Mouse (Mus musculus): ENCODE data around the gene Hmx3. TPM values are rescaled to one million over a fixed set of nuclear protein-coding genes. Genes with fewer than 3 reads are reported as not detected.

Hmx3 gene
- polyA plus RNA-seq (2012; ENCODE audit: insufficient read depth, low replicate concordance), result not detected in 2 replicates

DNA sequence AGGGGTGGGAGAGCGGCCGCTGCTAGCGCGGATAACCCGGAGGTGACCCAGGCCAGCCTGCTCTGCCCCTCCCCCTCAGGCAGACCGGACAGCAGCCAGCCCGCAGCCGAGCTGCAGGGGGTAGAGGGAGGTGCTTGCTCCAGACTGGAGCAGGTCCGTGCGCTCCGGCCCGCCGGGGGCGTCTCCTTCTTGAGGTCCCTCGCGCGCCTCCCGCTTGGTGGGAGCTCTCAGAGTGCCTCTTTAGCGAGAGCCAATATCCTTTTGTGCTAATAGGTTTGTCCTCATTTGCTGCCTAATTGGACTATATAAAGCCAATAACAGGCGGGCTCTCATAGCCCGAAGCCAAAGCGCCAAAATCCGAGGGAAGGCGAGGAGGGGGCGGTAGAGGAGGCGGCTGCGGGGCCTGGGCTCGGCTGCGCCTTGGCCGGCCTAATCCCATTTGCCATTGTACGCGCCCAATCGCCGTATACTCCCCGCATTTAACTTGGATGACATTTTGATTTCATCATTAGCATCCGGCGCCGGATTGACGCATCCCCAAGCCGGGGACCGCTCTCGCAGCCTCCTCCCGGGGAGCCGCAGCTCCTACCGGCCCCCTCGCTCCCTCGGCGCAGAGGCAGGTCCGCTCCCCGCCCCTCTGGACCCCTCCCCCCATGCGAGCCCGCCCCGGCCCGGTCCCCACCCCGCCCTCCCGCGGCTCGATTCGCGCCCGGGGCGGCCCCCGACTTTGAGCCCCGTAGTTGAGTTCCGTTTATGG is at the start of gene Hmx3:
Gene Hmx3, plus strand, starts transcription at position 753 of the 757 bp plus-strand sequence.
- peaks cover 94% of the 10 kb centered on the region for H3K27me3 ChIP-seq (replicated peaks)
- H3K9me3 ChIP-seq, result no peaks in the 10 kb centered on the region
- H3K4me3 ChIP-seq (replicated peaks), result peak within 1 kb of the TSS; percentile 80
- peaks cover 32% of the 10 kb centered on the region for H3K4me1 ChIP-seq
- TF ChIP-seq FLI1 (IDR thresholded peaks at IDR 0.05; ENCODE audit: low read length), result no peak
- H3K36me3 ChIP-seq (replicated peaks; ENCODE audit: low read length), result no peaks in the 10 kb centered on the region

DNA sequence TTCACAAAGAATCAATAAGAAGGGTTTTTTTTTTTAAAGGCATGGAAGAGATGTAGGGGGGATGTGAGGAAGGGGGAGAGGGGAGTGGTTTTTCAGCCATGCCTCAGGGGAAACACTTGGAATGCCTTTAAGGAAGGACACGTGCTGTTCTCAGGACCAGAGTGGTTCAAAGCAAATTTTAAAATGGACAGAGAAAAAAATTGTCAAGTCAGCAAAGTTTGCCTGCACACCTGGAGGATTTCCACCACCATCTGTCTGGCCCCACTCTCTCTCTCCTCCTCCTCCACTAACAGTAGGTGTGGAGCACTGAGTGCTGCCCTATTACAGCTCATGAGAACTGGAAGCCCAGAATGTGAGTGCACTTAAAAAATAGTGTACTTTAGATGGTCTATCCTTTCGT is 38.9 kb upstream of the Hmx3 start:
- H3K36me3 ChIP-seq (replicated peaks; ENCODE audit: low read length), result no peaks in the 10 kb centered on the region
- no peaks in the 10 kb centered on the region for H3K4me1 ChIP-seq
- no peaks in the 10 kb centered on the region for H3K9me3 ChIP-seq
- peaks cover 10% of the 10 kb centered on the region for H3K27me3 ChIP-seq (replicated peaks)
- H3K4me3 ChIP-seq (replicated peaks), result no peak overlapping the region
- TF ChIP-seq GATA1 (IDR thresholded peaks at IDR 0.05; ENCODE audit: borderline replicate concordance, low read length) (no peak), FLI1 (IDR thresholded peaks at IDR 0.05; ENCODE audit: low read length) (no peak)

DNA sequence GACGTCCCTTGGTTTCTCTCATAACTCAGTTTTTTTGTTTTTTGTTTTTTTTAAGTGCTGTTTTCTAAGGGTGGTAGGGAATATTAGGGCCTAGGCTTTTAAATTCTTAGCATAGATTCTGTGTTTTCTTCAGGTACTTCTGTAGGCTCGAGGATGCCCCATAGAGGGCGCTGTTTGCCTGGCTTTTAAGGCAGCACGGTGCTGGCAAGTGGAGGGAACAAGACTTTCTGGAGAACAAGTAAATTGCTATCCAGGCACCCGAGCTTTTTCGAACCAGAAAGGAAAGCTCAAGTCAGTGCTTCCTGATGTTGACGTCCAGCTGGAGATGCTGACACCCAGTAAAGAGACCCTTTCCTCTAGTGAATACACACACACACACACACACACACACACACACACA is 2.7 kb upstream of the Hmx3 start:
- Histone ChIP-seq H3K4me1 (peaks cover 32% of the 10 kb centered on the region), H3K27me3 (replicated peaks) (peaks cover 86% of the 10 kb centered on the region), H3K9me3 (no peaks in the 10 kb centered on the region), H3K36me3 (replicated peaks; ENCODE audit: low read length) (no peaks in the 10 kb centered on the region), H3K4me3 (replicated peaks) (no peak overlapping the region)
- no peak for TF ChIP-seq GATA1 (IDR thresholded peaks at IDR 0.05; ENCODE audit: borderline replicate concordance, low read length)
- TF ChIP-seq FLI1 (IDR thresholded peaks at IDR 0.05; ENCODE audit: low read length), result no peak

DNA sequence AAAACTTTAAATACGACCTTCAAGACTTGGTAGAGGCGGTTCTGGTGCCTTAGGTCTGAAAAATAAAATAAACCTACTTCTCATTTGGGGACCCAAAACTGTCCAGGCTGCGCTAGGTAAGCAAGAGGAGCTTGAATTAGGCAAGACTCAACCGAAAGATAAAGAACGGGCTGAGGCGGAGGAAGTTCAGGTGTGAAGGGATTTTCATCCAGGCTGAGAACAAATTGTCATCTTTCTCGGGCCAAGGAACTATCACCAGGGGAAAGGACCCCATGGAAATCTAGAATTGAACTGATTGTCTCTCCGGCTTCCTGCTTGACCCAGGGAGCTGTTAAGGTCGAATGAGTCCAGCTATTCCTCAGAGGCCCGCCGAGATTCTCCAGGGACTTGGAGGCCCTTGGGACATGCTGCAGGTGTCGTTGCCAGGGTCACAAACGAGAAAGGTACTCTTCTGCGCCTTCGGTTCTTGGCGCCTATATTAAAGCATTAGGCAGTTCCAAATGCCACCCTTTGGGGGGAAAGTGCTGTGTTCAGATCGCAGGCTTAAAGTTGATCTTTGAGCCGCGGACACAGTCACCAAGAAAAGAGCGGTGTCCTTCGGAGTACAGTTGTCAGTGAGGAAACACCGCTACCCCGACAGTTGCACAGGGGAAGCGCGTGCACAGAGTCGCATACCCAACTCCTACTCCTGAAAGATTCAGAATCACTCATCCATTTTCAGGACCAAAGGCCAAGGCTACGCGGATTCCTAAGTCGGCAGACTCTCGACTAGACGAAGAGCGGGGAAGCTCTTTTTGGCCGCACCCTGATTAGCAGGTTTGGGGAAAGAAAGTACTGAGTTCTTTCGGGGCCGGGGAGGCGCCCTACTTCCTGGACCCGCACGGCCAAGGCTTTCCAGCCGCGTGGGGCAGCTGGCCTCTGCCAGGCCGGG is 1.2 kb upstream of the Hmx3 start:
- Histone ChIP-seq H3K4me1 (peaks cover 32% of the 10 kb centered on the region), H3K4me3 (replicated peaks) (peak overlapping the region; percentile 42), H3K36me3 (replicated peaks; ENCODE audit: low read length) (no peaks in the 10 kb centered on the region), H3K27me3 (replicated peaks) (peaks cover 94% of the 10 kb centered on the region), H3K9me3 (no peaks in the 10 kb centered on the region)
- TF ChIP-seq FLI1 (IDR thresholded peaks at IDR 0.05; ENCODE audit: low read length), result no peak
- no peak for TF ChIP-seq GATA1 (IDR thresholded peaks at IDR 0.05; ENCODE audit: borderline replicate concordance, low read length)

DNA sequence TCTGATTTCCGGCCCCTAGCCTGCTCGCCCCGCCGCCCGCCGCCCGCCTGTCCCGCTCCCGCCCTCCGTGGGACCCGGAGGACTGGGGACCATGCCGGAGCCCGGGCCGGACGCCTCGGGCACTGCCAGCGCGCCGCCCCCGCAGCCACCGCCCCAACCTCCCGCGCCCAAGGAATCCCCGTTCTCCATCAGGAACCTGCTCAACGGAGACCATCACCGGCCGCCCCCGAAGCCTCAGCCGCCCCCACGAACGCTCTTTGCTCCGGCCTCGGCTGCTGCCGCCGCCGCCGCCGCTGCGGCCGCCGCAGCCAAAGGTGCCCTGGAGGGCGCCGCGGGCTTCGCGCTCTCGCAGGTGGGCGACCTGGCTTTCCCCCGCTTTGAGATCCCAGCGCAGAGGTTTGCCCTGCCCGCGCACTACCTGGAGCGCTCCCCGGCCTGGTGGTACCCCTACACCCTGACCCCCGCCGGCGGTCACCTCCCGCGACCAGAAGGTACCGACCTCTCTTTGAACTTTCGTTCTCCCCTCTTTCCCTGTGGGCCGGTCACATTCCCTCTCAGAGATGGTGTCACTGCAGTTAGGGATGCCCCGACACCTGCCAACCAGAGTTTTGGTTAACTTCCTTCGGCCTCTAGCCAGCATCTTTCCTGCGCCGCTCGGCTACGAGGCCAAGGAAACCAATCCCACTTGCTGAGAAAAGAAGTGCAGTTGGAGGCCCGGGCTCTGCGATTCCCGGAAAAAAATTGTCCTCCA is 380 bp downstream of the Hmx3 start:
- Histone ChIP-seq H3K9me3 (no peaks in the 10 kb centered on the region), H3K4me3 (replicated peaks) (peak overlapping the region; percentile 75), H3K4me1 (peaks cover 32% of the 10 kb centered on the region), H3K36me3 (replicated peaks; ENCODE audit: low read length) (no peaks in the 10 kb centered on the region), H3K27me3 (replicated peaks) (peaks cover 95% of the 10 kb centered on the region)
- no peak for TF ChIP-seq GATA1 (IDR thresholded peaks at IDR 0.05; ENCODE audit: borderline replicate concordance, low read length)
- TF ChIP-seq FLI1 (IDR thresholded peaks at IDR 0.05; ENCODE audit: low read length), result no peak

DNA sequence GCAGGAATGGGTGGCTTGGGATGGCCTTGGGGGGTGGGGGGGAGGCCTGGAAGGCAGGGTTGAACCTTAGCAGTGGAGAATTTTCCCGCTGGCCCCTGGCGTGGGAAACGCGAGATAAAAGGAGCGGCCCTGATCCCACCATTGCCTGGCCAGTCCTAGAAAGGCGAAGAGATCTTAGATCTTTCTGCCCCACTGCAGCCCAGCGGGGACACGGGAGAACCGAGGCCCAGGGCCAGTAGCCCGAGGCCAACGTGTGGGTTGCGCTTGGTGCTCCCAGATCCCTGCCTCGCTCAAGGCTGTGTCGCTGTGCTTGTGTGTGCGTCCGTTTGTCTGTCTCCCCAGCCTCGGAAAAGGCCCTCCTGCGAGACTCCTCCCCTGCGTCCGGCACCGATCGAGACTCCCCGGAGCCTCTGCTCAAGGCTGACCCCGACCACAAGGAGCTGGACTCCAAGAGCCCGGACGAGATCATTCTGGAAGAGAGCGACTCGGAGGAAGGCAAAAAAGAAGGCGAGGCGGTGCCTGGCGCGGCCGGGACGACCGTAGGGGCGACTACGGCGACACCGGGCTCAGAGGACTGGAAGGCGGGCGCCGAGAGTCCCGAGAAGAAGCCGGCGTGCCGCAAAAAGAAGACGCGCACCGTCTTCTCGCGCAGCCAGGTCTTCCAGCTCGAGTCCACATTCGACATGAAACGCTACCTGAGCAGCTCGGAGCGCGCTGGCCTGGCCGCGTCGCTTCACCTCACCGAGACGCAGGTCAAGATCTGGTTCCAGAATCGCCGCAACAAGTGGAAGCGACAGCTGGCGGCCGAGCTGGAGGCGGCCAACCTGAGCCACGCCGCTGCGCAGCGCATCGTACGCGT is 1.2 kb downstream of the Hmx3 start:
- H3K9me3 ChIP-seq, result no peaks in the 10 kb centered on the region
- H3K36me3 ChIP-seq (replicated peaks; ENCODE audit: low read length), result no peaks in the 10 kb centered on the region
- peaks cover 32% of the 10 kb centered on the region for H3K4me1 ChIP-seq
- peak overlapping the region; percentile 80 for H3K4me3 ChIP-seq (replicated peaks)
- TF ChIP-seq GATA1 (IDR thresholded peaks at IDR 0.05; ENCODE audit: borderline replicate concordance, low read length) (no peak), FLI1 (IDR thresholded peaks at IDR 0.05; ENCODE audit: low read length) (no peak)
- peaks cover 95% of the 10 kb centered on the region for H3K27me3 ChIP-seq (replicated peaks)

DNA sequence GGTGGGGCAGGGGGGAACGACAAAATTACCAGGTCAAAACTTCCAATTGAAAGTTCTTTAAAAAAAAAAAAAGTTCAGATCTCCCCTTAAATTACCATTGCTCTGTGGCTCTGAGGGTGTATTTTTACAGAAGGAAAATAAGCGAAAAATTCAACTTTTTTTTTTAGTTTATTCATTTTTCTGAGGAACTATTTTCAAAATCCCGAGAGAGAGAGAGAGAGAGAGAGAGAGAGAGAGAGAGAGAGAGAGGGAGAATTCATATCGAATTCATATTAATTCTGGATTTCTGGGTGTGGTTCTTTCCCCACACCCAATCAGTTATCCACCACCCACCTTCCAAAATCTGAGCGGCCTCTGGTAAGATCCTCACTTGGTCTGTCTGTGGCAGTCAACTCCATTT is 2.2 kb downstream of the Hmx3 start:
- H3K36me3 ChIP-seq (replicated peaks; ENCODE audit: low read length), result no peaks in the 10 kb centered on the region
- TF ChIP-seq FLI1 (IDR thresholded peaks at IDR 0.05; ENCODE audit: low read length), result no peak
- no peak for TF ChIP-seq GATA1 (IDR thresholded peaks at IDR 0.05; ENCODE audit: borderline replicate concordance, low read length)
- H3K9me3 ChIP-seq, result peaks cover 4% of the 10 kb centered on the region; the same call in 1 of the 2 replicates
- H3K4me1 ChIP-seq, result peaks cover 39% of the 10 kb centered on the region
- H3K27me3 ChIP-seq (replicated peaks), result peaks cover 97% of the 10 kb centered on the region
- H3K4me3 ChIP-seq (replicated peaks), result no peak overlapping the region

DNA sequence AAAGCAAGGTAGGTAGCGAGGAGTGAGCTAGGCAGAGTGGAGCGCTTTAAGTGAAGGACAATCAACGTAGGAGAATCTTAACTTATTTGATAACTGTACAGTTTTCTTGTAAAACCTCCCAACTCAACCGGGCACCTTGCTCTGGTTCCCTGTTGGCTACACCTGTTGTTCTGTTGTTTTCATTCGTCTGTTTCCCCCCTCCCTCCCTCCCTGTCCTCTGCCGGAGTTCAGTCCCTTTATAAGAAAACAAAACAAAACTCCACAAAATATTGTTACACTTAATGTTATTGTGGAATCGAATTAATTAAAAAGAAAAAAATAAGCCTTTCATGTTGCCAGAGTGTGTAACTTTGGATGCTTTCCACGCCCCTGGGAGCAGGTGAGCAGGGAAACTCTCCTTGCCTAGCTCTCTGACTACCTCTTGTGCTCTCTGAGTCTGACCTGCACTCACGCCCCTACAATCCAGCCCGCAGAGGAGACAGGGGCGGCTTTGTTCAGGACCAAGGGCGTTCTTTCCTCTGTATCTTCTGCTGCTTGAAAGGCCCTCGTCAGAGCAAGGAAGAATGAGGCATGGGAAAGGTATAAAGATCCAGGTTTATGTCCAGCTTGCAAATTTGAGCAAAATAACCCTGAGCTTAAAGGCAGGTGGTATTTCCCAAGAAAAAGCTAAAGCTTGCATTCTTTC is 3.2 kb downstream of the Hmx3 start:
- H3K27me3 ChIP-seq (replicated peaks), result peaks cover 98% of the 10 kb centered on the region

More for the DNA sequence above, 3.2 kb downstream of the Hmx3 start:
- peaks cover 4% of the 10 kb centered on the region; the same call in 1 of the 2 replicates for H3K9me3 ChIP-seq
- TF ChIP-seq GATA1 (IDR thresholded peaks at IDR 0.05; ENCODE audit: borderline replicate concordance, low read length) (no peak), FLI1 (IDR thresholded peaks at IDR 0.05; ENCODE audit: low read length) (no peak)
- H3K4me1 ChIP-seq, result peaks cover 41% of the 10 kb centered on the region
- no peak overlapping the region for H3K4me3 ChIP-seq (replicated peaks)
- H3K36me3 ChIP-seq (replicated peaks; ENCODE audit: low read length), result no peaks in the 10 kb centered on the region
